Mouse (Mus musculus) urinary bladder, postnatal 0 days (tissue): ENCODE measurements around the gene Ubtf. TPM values are rescaled to one million over a fixed set of nuclear protein-coding genes. Genes with fewer than 3 reads are reported as not detected.

Experiments
- polyA plus RNA-seq: library from polyadenylated mRNA; unstranded; fragments of >200 nt; fragmentation: Nextera tagmentation; extraction: Ambion mirVana; gene quantifications from 2 replicates; pipeline ENCODE4 v1.2.1, GENCODE M21; 2015

Ubtf gene
- 38.5 and 48.7 TPM in 2 replicates for polyA plus RNA-seq

DNA sequence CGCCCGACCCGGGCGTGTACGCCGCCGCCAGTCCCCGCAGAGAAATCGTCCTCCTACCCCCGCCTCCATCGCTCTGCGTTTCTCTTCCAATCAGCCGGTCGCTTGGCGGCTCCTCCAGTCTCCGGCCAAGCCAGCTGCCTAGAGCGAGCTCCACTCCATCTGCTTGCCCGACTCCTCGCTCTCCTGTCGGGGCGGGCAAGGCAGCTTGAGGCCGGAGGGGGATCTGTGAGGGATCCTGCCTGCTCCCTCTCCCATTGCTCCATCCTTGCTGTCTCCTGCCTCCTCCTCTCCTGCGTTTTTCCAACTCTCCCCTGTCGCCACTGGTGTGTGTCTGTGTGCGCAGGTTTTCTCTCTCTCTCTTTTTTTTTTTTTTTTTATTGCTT, at the start of gene Ubtf:
Gene Ubtf (minus strand): TSS at position 333 of the 383 bp plus-strand sequence.

DNA sequence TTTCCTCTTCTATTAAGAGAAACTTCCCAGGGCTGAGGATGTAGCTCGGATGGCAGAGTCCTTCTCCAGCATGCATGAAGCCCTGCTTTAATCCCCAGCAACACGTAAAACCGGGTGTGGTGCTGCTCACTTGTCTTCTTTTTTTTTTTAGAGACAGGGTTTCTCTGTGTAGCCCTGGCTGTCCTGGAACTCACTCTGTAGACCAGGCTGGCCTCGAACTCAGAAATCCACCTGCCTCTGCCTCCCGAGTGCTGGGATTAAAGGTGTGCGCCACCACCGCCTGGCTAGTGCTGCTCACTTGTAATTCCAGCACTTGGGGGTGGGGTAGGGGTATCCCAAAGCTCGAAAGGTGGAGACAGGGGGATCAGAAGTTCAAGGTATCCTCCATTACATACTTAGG, 46.6 kb upstream of the Ubtf start, which contains the start of gene Slc4a1:
Gene Slc4a1 (minus strand): TSS at position 101 of the 400 bp plus-strand sequence.

DNA sequence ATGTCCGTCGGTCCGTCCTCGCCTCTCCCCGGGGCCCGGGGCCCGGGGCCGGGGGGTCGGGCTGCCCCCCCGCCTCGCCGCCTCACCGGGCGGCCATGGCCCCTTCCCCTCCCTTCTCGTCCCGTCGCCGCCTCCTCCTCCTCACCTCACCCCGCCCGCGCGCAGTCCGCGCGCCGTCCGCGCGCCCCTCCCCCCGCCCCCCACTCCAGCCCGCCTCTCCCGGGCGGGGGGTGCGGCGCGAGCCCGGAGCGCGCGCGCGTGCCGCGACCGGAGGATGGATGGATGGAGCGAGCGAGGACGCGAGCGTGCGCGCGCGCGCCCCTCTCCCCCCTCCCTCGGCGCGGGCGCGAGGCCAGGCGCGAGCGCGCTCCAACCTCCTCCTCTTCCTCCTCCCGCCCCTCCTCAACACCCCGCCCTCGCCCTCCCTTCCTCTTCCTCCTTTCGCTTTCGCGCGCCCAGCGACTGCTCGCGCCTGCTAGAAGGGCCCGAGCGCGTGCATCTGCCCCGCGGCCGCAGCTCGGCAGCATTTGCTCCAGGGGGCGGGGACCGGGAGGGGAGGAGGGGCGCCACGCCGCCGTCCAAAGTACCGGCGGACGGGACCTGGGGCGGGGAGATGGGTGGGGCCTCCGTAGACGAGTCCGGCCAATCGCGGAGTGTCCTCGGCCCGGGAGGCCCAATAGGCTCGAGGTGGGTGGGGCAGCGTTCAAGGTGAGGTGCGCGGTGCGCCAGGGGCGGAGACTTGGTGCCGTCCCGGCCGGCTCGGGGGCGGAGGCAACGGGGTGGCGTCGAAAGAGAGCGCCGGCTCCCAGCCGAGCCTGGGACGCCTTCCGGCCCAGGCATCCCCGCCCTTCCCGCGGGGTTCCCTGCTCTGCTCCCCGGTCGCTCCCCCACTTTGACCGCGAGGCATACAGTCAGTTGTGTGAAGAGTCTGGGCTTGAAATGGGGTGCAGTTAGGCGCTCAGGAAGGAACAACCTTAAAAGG, 22.8 kb downstream of the Ubtf start, which contains the start of gene Atxn7l3:
Gene Atxn7l3 (minus strand): TSS at position 141 of the 982 bp plus-strand sequence.

DNA sequence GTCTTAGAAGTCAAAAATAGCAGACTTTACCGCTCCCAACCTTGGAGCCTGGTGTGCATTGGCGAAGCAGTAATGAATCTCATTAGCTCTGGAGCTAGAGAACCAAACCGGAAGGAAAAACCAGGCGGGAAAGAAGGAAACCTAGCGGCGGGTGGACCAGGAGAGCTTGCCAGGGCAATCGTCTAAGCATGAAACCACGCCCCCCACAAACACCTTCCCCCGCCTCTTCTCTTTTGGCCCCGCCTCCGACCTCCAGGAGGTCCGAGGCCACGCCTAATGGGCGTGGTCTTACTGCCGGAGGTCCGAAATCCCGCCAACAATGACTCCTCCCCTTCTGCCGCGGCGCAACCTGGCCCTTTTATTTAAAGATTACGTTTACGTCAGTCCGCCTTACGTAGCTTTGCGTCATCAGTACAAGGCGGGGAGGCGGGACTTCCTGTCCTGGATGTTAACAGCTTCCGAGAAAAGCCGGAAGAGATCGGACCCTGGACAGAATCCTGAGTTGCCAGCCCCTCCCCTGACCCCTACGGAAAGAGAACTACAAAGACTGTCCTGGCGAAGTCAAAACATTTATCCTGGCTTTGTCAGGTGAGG, 34.9 kb downstream of the Ubtf start, which contains the start of gene Tmub2:
Gene Tmub2 (plus strand): TSS at position 431 of the 594 bp plus-strand sequence.

DNA sequence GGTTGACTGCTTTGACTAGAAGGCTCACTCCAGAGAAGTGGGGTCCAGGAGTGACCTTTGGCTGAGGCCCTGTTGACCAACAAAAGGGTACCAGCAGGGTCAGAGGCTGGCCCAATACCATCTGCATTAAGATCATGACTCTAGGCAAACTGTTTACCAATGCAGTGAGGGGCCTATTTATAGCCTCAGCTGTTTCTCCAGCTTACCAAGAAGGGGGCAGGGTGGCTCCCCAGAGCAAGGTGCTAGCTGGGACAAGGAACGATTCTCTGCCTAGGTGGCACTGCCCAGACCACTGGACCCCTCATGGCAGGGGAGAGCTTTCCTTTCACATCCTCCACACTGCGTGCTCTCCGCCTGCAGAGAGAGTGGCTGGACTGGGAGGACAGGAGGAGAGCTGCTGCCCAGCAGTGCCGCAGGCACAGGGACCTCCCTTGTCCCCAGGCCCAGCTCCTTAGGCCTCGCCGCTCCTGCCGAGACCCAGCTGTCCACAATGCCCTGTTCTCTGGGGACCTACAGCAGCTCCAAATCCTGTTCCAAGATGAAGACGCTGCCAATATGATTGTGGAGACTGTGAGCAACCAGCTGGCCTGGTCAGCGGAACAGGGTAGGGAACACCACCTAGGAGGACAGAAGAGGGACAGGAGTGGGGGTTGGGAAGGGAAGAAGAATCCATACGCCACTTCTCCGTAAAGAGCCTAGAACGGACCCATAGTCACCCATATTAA, 50.9 kb downstream of the Ubtf start, which contains the start of gene Asb16:
Gene Asb16 (plus strand): TSS at position 224 of the 725 bp plus-strand sequence.

Other genes starting within 250 kb of the Ubtf start
- 2.7 and 3.5 TPM in 2 replicates for gene Mpp2, start 231.2 kb downstream of the Ubtf start, polyA plus RNA-seq
- not detected in 2 replicates for gene Ppy, start 218.4 kb downstream of the Ubtf start, polyA plus RNA-seq
- not detected in 2 replicates for gene Pyy, start 211.9 kb downstream of the Ubtf start, polyA plus RNA-seq
- 0.08 TPM in 1 of 2 replicates, not detected in the other for gene Nags, start 174.2 kb downstream of the Ubtf start, polyA plus RNA-seq
- gene Tmem101, start 163.3 kb downstream of the Ubtf start, polyA plus RNA-seq, result 14.0 and 15.3 TPM in 2 replicates
- 88.2 and 95.7 TPM in 2 replicates for gene Lsm12, start 134.4 kb downstream of the Ubtf start, polyA plus RNA-seq
- 29.1 and 30.1 TPM in 2 replicates for gene G6pc3, start 130.1 kb downstream of the Ubtf start, polyA plus RNA-seq
- 27.9 and 31.5 TPM in 2 replicates for gene Hdac5, start 89.6 kb downstream of the Ubtf start, polyA plus RNA-seq
- gene BC030867, start 70.9 kb downstream of the Ubtf start, polyA plus RNA-seq, result 2.9 and 3.0 TPM in 2 replicates
- gene Asb16, start 51.0 kb downstream of the Ubtf start, polyA plus RNA-seq, result not detected in 2 replicates
- gene Tmub2, start 34.8 kb downstream of the Ubtf start, polyA plus RNA-seq, result 26.6 and 32.6 TPM in 2 replicates
- gene Atxn7l3, start 23.1 kb downstream of the Ubtf start, polyA plus RNA-seq, result 7.1 and 7.5 TPM in 2 replicates
- 1.1 and 2.6 TPM in 2 replicates for gene Slc4a1, start 46.5 kb upstream of the Ubtf start, polyA plus RNA-seq
- gene Rundc3a, start 73.7 kb upstream of the Ubtf start, polyA plus RNA-seq, result 1.00 and 1.1 TPM in 2 replicates
- gene Slc25a39, start 88.2 kb upstream of the Ubtf start, polyA plus RNA-seq, result 129 and 150 TPM in 2 replicates
- 269 and 325 TPM in 2 replicates for gene Grn, start 110.6 kb upstream of the Ubtf start, polyA plus RNA-seq
- 1.9 and 2.3 TPM in 2 replicates for gene Fam171a2, start 127.9 kb upstream of the Ubtf start, polyA plus RNA-seq
- 4.1 and 9.6 TPM in 2 replicates for gene Itga2b, start 150.4 kb upstream of the Ubtf start, polyA plus RNA-seq
- 20.4 and 21.3 TPM in 2 replicates for gene Gpatch8, start 236.7 kb upstream of the Ubtf start, polyA plus RNA-seq